Mouse (Mus musculus) liver, embryonic 14.5 days (tissue): Measurements from ENCODE around the gene Dlgap4.

ENCODE experiments used
- CTCF ChIP-seq: IDR thresholded peaks from 2 replicates; pipeline ENCODE4 v1.5.1; 2016; ENCODE audit warnings: antibody characterized with exemption, low read depth, control low read depth
- EP300 ChIP-seq: IDR thresholded peaks from 2 replicates; pipeline ENCODE4 v1.6.1; 2016; ENCODE audit warnings: antibody characterized with exemption, low read depth

DNA sequence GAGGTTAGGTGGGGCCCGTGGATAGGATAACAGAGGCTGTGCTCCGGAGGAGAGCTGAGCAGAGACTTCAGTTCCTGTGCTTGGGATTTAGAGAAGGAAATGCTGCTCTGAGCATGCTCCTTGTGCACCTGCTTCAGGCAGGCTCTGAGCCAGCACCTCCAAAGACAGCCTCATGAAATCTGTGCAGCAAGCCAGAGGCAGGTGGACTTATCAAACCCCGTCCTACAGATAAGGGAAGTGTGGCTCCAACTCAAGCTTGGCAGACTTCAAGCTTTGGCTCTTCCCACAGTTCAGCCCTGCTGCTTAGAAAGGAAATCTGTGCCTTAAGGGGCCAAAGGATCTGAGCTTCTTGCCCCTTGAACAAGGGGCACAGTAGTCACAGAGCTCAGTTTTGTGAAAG, 113.4 kb downstream of the Dlgap4 start:
- TF ChIP-seq CTCF (no peak), EP300 (no peak)
